Mouse (Mus musculus): ENCODE results near the gene Hdgf. TPM values are rescaled to one million over a fixed set of nuclear protein-coding genes. Genes with fewer than 3 reads are reported as not detected.
"Not testable (repeated sequence)": the region's sequence is repeated elsewhere in the genome, so short reads cannot be mapped to it uniquely, and the experiment has no call there.

Hdgf gene
- total and polyA plus RNA-seq, 2 experiments from 2014 or later = 121 to 160 TPM

- no peaks in the 10 kb centered on the region for H3K36me3 ChIP-seq (ENCODE audit: insufficient read depth)
- no peaks in the 10 kb centered on the region for H3K27me3 ChIP-seq (ENCODE audit: insufficient read depth, low read length)
- H3K4me2 ChIP-seq (ENCODE audit: low read depth) = no peak overlapping the region
- DNase-seq (no peak), ATAC-seq (no peak)
- no peaks in the 10 kb centered on the region for H3K4me1 ChIP-seq (ENCODE audit: insufficient read depth)
- H3K9me3 ChIP-seq (ENCODE audit: low read length) = no peaks in the 10 kb centered on the region
- H3K27ac ChIP-seq (ENCODE audit: low read depth, low read length) = no peak overlapping the region
- no peak overlapping the region for H3K4me3 ChIP-seq (ENCODE audit: low read depth, low read length)
- WGBS = 73% methylated on average over 3 of the region's 3 CpGs
- H3K9ac ChIP-seq = no peak overlapping the region
- TF ChIP-seq CTCF (IDR thresholded peaks at IDR 0.05; ENCODE audit: low read depth) = no peak
Observed at GRCm38 (mm10) chr3:87899776-87900175, 6.3 kb upstream of the Hdgf start.

GRCm38 (mm10) chr3:87901036-87901624, 5.0 kb upstream of the Hdgf start:
- 85% methylated on average over 1 of the region's 1 CpGs for WGBS
- TF ChIP-seq CTCF (IDR thresholded peaks at IDR 0.05; ENCODE audit: low read depth) = no peak

GRCm38 (mm10) chr3:87901959-87902358, 4.2 kb upstream of the Hdgf start:
- not testable (repeated sequence) for DNase-seq; H3K9ac ChIP-seq; H3K9me3 ChIP-seq (ENCODE audit: low read length); H3K4me2 ChIP-seq (ENCODE audit: low read depth); H3K4me1 ChIP-seq (ENCODE audit: insufficient read depth); H3K4me3 ChIP-seq (ENCODE audit: low read depth, low read length); H3K27me3 ChIP-seq (ENCODE audit: insufficient read depth, low read length); H3K36me3 ChIP-seq (ENCODE audit: insufficient read depth); ATAC-seq; H3K27ac ChIP-seq (ENCODE audit: low read depth, low read length)
- WGBS = 88% methylated on average over 5 of the region's 6 CpGs

More at GRCm38 (mm10) chr3:87901036-87901624, 5.0 kb upstream of the Hdgf start:
- Histone ChIP-seq H3K36me3 (ENCODE audit: insufficient read depth) (no peaks in the 10 kb centered on the region), H3K27ac (ENCODE audit: low read depth, low read length) (no peak overlapping the region), H3K9ac (no peak overlapping the region), H3K4me2 (ENCODE audit: low read depth) (no peak overlapping the region), H3K4me3 (ENCODE audit: low read depth, low read length) (no peak overlapping the region), H3K9me3 (ENCODE audit: low read length) (no peaks in the 10 kb centered on the region), H3K27me3 (ENCODE audit: insufficient read depth, low read length) (no peaks in the 10 kb centered on the region), H3K4me1 (ENCODE audit: insufficient read depth) (no peaks in the 10 kb centered on the region)
- ATAC-seq (no peak), DNase-seq (no peak)

- Histone ChIP-seq H3K36me3 (ENCODE audit: insufficient read depth) (no peaks in the 10 kb centered on the region), H3K4me1 (ENCODE audit: insufficient read depth) (peaks cover 14% of the 10 kb centered on the region), H3K4me2 (ENCODE audit: low read depth) (no peak overlapping the region), H3K27me3 (ENCODE audit: insufficient read depth, low read length) (no peaks in the 10 kb centered on the region), H3K9me3 (ENCODE audit: low read length) (no peaks in the 10 kb centered on the region), H3K4me3 (ENCODE audit: low read depth, low read length) (no peak overlapping the region), H3K27ac (ENCODE audit: low read depth, low read length) (no peak overlapping the region), H3K9ac (no peak overlapping the region)
- TF ChIP-seq CTCF (IDR thresholded peaks at IDR 0.05; ENCODE audit: low read depth) = no peak
- DNase-seq (no peak), ATAC-seq (no peak)
- 48% methylated on average over 5 of the region's 5 CpGs for WGBS
Observed at GRCm38 (mm10) chr3:87903821-87904220, 2.3 kb upstream of the Hdgf start.

GRCm38 (mm10) chr3:87906601-87906980, 470 bp downstream of the Hdgf start:
- peak overlapping the region; percentile 90 for H3K4me2 ChIP-seq (ENCODE audit: low read depth)
- no peaks in the 10 kb centered on the region for H3K36me3 ChIP-seq (ENCODE audit: insufficient read depth)
- peaks cover 14% of the 10 kb centered on the region for H3K4me1 ChIP-seq (ENCODE audit: insufficient read depth)
- no peaks in the 10 kb centered on the region for H3K27me3 ChIP-seq (ENCODE audit: insufficient read depth, low read length)
- H3K9me3 ChIP-seq (ENCODE audit: low read length) = no peaks in the 10 kb centered on the region
- peak overlapping the region; percentile 78 for H3K4me3 ChIP-seq (ENCODE audit: low read depth, low read length)
- H3K9ac ChIP-seq = peak overlapping the region; percentile 79
- no peak for TF ChIP-seq CTCF (IDR thresholded peaks at IDR 0.05; ENCODE audit: low read depth)
- WGBS = 0% methylated on average over 34 of the region's 47 CpGs
- peak; percentile 19 for ATAC-seq
- DNase-seq = peak; percentile 22
- peak overlapping the region; percentile 77 for H3K27ac ChIP-seq (ENCODE audit: low read depth, low read length)

GRCm38 (mm10) chr3:87906981-87907857, 1.1 kb downstream of the Hdgf start:
- no peak for TF ChIP-seq CTCF (IDR thresholded peaks at IDR 0.05; ENCODE audit: low read depth)
- Histone ChIP-seq H3K4me1 (ENCODE audit: insufficient read depth) (peaks cover 14% of the 10 kb centered on the region), H3K27me3 (ENCODE audit: insufficient read depth, low read length) (no peaks in the 10 kb centered on the region), H3K36me3 (ENCODE audit: insufficient read depth) (no peaks in the 10 kb centered on the region), H3K4me2 (ENCODE audit: low read depth) (peak overlapping the region; percentile 90), H3K9ac (peak overlapping the region; percentile 79), H3K27ac (ENCODE audit: low read depth, low read length) (peak overlapping the region; percentile 77), H3K9me3 (ENCODE audit: low read length) (no peaks in the 10 kb centered on the region), H3K4me3 (ENCODE audit: low read depth, low read length) (peak overlapping the region; percentile 78)
- under 1% methylated on average over 26 of the region's 27 CpGs for WGBS
- peak; percentile 26 for DNase-seq
- ATAC-seq = no peak

GRCm38 (mm10) chr3:87907906-87908305, 1.8 kb downstream of the Hdgf start:
- Histone ChIP-seq H3K9ac (peak overlapping the region; percentile 79; the same call in 1 of the 2 replicates), H3K36me3 (ENCODE audit: insufficient read depth) (peaks cover under 1% of the 10 kb centered on the region; the same call in 1 of the 2 replicates)
- no peak for DNase-seq

More at GRCm38 (mm10) chr3:87907906-87908305, 1.8 kb downstream of the Hdgf start:
- no peak for ATAC-seq
- H3K4me2 ChIP-seq (ENCODE audit: low read depth) = peak overlapping the region; percentile 90
- no peaks in the 10 kb centered on the region for H3K9me3 ChIP-seq (ENCODE audit: low read length)
- H3K27ac ChIP-seq (ENCODE audit: low read depth, low read length) = no peak overlapping the region
- peak overlapping the region; percentile 78 for H3K4me3 ChIP-seq (ENCODE audit: low read depth, low read length)
- 13% methylated on average over 1 of the region's 1 CpGs for WGBS
- TF ChIP-seq CTCF (IDR thresholded peaks at IDR 0.05; ENCODE audit: low read depth) = no peak
- no peaks in the 10 kb centered on the region for H3K27me3 ChIP-seq (ENCODE audit: insufficient read depth, low read length)
- peaks cover 14% of the 10 kb centered on the region for H3K4me1 ChIP-seq (ENCODE audit: insufficient read depth)

Measured in forebrain, postnatal 0 days (tissue).